Mouse (Mus musculus) lung, postnatal 0 days (tissue): ENCODE data around the gene Atp1a4. TPM values are rescaled to one million over a fixed set of nuclear protein-coding genes. Genes with fewer than 3 reads are reported as not detected.

ENCODE experiments used
- ATAC-seq: fragments of 200-750 bp; cut with Nextera tagmentation; 2 replicates; pipeline ENCODE4 v1.8.0; 2017; ENCODE audit warnings: moderate library complexity
- DNase-seq: peaks from one replicate; pipeline ENCODE4 v3.0.0-alpha.2; 2016; ENCODE audit warnings: low spot score
- H3K27ac ChIP-seq: fragments of 300-500 bp; sonication (generic); 2 replicates; pipeline ENCODE4 v1.5.1; 2014; ENCODE audit warnings: antibody characterized with exemption, mild to moderate bottlenecking, low read length, mixed read lengths
- H3K27me3 ChIP-seq: fragments of 300-500 bp; sonication (generic); replicated peaks from 2 replicates; pipeline ENCODE4 v1.6.1; 2014; ENCODE audit warnings: low read length, mixed read lengths; ENCODE audit not compliant: insufficient read depth
- H3K36me3 ChIP-seq: fragments of 300-500 bp; sonication (generic); 2 replicates; pipeline ENCODE4 v1.6.1; 2014; ENCODE audit warnings: low read length, mixed read lengths; ENCODE audit not compliant: insufficient read depth
- H3K4me1 ChIP-seq: fragments of 300-500 bp; sonication (generic); 2 replicates; pipeline ENCODE4 v1.6.1; 2014; ENCODE audit warnings: antibody characterized with exemption, low read depth, low read length, mixed read lengths; ENCODE audit not compliant: insufficient read depth
- H3K4me2 ChIP-seq: fragments of 300-500 bp; sonication (generic); replicated peaks from 2 replicates; pipeline ENCODE4 v1.6.1; 2014; ENCODE audit warnings: low read depth, mild to moderate bottlenecking, low read length, moderate library complexity, mixed read lengths
- H3K4me3 ChIP-seq: fragments of 300-500 bp; sonication (generic); 2 replicates; pipeline ENCODE4 v1.5.1; 2014; ENCODE audit warnings: low read depth, low read length
- H3K9ac ChIP-seq: fragments of 300-500 bp; sonication (generic); replicated peaks from 2 replicates; pipeline ENCODE4 v1.6.1; 2014; ENCODE audit warnings: low read depth, mild to moderate bottlenecking
- H3K9me3 ChIP-seq: fragments of 300-500 bp; sonication (generic); 2 replicates; pipeline ENCODE4 v1.6.1; 2016; ENCODE audit warnings: low read length, mixed read lengths
- CTCF ChIP-seq: IDR thresholded peaks from 2 replicates; pipeline ENCODE4 v1.5.1; 2016; ENCODE audit warnings: antibody characterized with exemption, mild to moderate bottlenecking
- EP300 ChIP-seq: IDR thresholded peaks from 2 replicates; pipeline ENCODE4 v1.6.1; 2016; ENCODE audit warnings: antibody characterized with exemption, mild to moderate bottlenecking, control low read depth
- WGBS: fragments of 180-500 bp; shearing (Covaris S2); extraction: QIAGEN DNeasy Blood & Tissue Kit; methylation state at CpG from one replicate; pipeline ENCODE4 v1.1.7; 2014; 5-methylcytosine and 5-hydroxymethylcytosine counted together
- polyA plus RNA-seq: library from polyadenylated mRNA; unstranded; fragments of >200 nt; fragmentation: Nextera tagmentation; extraction: Ambion mirVana; gene quantifications from 2 replicates; pipeline ENCODE4 v1.2.1, GENCODE M21; 2015

Atp1a4 gene
- polyA plus RNA-seq, 1 experiment from 2014 or later = 0.04 TPM

- 30% methylated on average over 6 of the region's 6 CpGs for WGBS
- no peak overlapping the region for H3K27ac ChIP-seq
- TF ChIP-seq CTCF (no peak), EP300 (no peak)
Measured at GRCm38 (mm10) chr1:172302851-172303250, 44.6 kb upstream of the Atp1a4 start.

GRCm38 (mm10) chr1:172302311-172302710, 44.1 kb upstream of the Atp1a4 start:
- H3K4me3 ChIP-seq = no peak overlapping the region
- no peak overlapping the region for H3K4me2 ChIP-seq
- H3K36me3 ChIP-seq = no peaks in the 10 kb centered on the region
- H3K27ac ChIP-seq = no peak overlapping the region
- no peak for TF ChIP-seq EP300
- no peak for TF ChIP-seq CTCF
- H3K9ac ChIP-seq = no peak overlapping the region
- 53% methylated on average over 3 of the region's 3 CpGs for WGBS
- H3K9me3 ChIP-seq = no peaks in the 10 kb centered on the region
- H3K4me1 ChIP-seq = no peaks in the 10 kb centered on the region
- ATAC-seq (no peak), DNase-seq (no peak)
- H3K27me3 ChIP-seq = no peaks in the 10 kb centered on the region

More at GRCm38 (mm10) chr1:172302851-172303250, 44.6 kb upstream of the Atp1a4 start:
- no peaks in the 10 kb centered on the region for H3K4me1 ChIP-seq
- no peak overlapping the region for H3K9ac ChIP-seq
- H3K9me3 ChIP-seq = no peaks in the 10 kb centered on the region
- ATAC-seq = no peak
- H3K27me3 ChIP-seq = no peaks in the 10 kb centered on the region
- no peaks in the 10 kb centered on the region for H3K36me3 ChIP-seq
- DNase-seq = no peak
- no peak overlapping the region for H3K4me2 ChIP-seq
- no peak overlapping the region for H3K4me3 ChIP-seq

- Histone ChIP-seq H3K27ac (no peak overlapping the region), H3K9me3 (no peaks in the 10 kb centered on the region), H3K9ac (no peak overlapping the region), H3K36me3 (no peaks in the 10 kb centered on the region), H3K4me1 (peaks cover under 1% of the 10 kb centered on the region; the same call in 1 of the 2 replicates), H3K4me3 (no peak overlapping the region), H3K4me2 (no peak overlapping the region), H3K27me3 (no peaks in the 10 kb centered on the region)
- TF ChIP-seq CTCF (no peak), EP300 (no peak)
- WGBS = 46% methylated on average over 12 of the region's 12 CpGs
- ATAC-seq (no peak), DNase-seq (no peak)
Measured at GRCm38 (mm10) chr1:172301180-172301579, 43.0 kb upstream of the Atp1a4 start.

- no peak overlapping the region for H3K4me3 ChIP-seq
- H3K27me3 ChIP-seq = no peaks in the 10 kb centered on the region
- no peak for ATAC-seq
- no peak overlapping the region for H3K4me2 ChIP-seq
- 67% methylated on average over 5 of the region's 5 CpGs for WGBS
- DNase-seq = no peak
- H3K9ac ChIP-seq = no peak overlapping the region
- H3K36me3 ChIP-seq = no peaks in the 10 kb centered on the region
- TF ChIP-seq EP300 (no peak), CTCF (peak; percentile 17)
- H3K4me1 ChIP-seq = peaks cover 4% of the 10 kb centered on the region; the same call in 1 of the 2 replicates
- no peaks in the 10 kb centered on the region for H3K9me3 ChIP-seq
- H3K27ac ChIP-seq = no peak overlapping the region
Measured at GRCm38 (mm10) chr1:172300247-172300646, 42.0 kb upstream of the Atp1a4 start.

GRCm38 (mm10) chr1:172299528-172299927, 41.3 kb upstream of the Atp1a4 start:
- no peaks in the 10 kb centered on the region for H3K9me3 ChIP-seq
- H3K27ac ChIP-seq = no peak overlapping the region
- WGBS = 68% methylated on average over 7 of the region's 7 CpGs
- TF ChIP-seq EP300 = no peak
- no peak for TF ChIP-seq CTCF
- H3K4me3 ChIP-seq = no peak overlapping the region
- H3K36me3 ChIP-seq = no peaks in the 10 kb centered on the region
- H3K9ac ChIP-seq = no peak overlapping the region
- no peak for DNase-seq
- H3K27me3 ChIP-seq = no peaks in the 10 kb centered on the region
- H3K4me1 ChIP-seq = peaks cover 4% of the 10 kb centered on the region; the same call in 1 of the 2 replicates
- H3K4me2 ChIP-seq = no peak overlapping the region
- ATAC-seq = no peak

GRCm38 (mm10) chr1:172297611-172298537, 39.7 kb upstream of the Atp1a4 start, which contains the start of gene Atp1a2:
Atp1a2 (minus strand) TSS chr1:172298064.
- ATAC-seq (peak; percentile 71), DNase-seq (peak; percentile 89)
- Histone ChIP-seq H3K9ac (no peak within 1 kb of the TSS), H3K4me3 (peak within 1 kb of the TSS; percentile 35), H3K27me3 (no peaks in the 10 kb centered on the region), H3K4me2 (peak within 1 kb of the TSS; percentile 43), H3K9me3 (no peaks in the 10 kb centered on the region), H3K4me1 (peaks cover 4% of the 10 kb centered on the region; the same call in 1 of the 2 replicates), H3K36me3 (no peaks in the 10 kb centered on the region), H3K27ac (peak within 1 kb of the TSS; percentile 54)
- WGBS = 9% methylated on average over 16 of the region's 16 CpGs
- no peak for TF ChIP-seq CTCF
- no peak for TF ChIP-seq EP300
